Mouse (Mus musculus): ENCODE results near the gene Eif4enif1.

DNA sequence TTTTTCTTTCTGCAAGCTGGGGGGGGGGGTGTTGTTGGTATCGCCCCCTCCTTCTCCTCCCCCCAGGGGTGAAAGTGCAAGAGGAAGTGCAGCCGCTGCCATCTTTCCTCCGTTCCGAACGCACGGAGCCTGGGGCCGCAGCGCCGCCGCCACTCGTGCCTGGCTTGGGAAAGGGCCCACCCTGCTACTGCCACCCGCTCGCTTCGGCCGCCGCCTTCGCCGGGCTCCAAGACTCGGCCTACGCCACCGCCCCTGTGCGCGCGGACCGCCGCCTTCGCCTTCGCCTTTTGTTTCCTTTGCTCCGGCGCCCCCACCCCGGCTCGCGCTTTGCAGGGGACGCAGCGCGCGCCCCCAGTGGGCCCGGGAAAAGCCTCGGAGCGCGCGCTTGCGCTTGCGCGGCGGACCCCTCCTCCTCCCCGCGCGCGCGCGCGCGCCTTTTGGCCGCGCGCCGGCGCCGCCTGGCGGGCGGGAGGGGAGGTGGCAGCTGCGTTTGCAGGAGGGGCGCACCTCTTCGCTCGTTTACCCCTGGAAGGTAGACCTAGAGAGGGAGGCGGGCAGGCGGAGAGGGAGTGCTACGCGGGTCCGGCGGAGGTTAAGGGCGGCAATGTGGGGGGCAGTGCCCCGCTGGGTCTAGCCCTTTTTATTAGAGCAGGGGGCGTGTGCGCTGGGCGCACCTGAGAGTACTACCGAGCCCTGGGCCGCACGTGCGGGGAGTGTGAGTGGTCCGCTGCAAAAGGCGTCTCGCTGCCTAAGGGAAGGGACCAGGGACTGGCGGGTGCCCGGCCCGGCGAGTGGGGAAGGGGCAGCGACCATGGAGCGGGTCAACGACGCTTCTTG, 87.8 kb downstream of the Eif4enif1 start:
- TF ChIP-seq POLR2A (IDR thresholded peaks at IDR 0.05; ENCODE audit: control insufficient read depth in 1 of 2, insufficient read depth in 1 of 2, low read depth in 1 of 2, low read length in 2 of 2, poor library complexity in 1 of 2): peak; percentile 79 to 85
- peak; percentile 66 to 94 (median 86); a peak in 5 of 6 replicates for TF ChIP-seq CTCF (IDR thresholded peaks at IDR 0.05 in 2 of 3, conservative IDR thresholded peaks at IDR 0.05 in 1 of 3; ENCODE audit: control insufficient read depth in 1 of 3, insufficient read depth in 1 of 3, low read depth in 2 of 3, low read length in 3 of 3, poor library complexity in 1 of 3, severe bottlenecking in 1 of 3)
- peak in 1 of 2 experiments; percentile 39; a peak in 1 of 4 replicates for TF ChIP-seq EP300 (IDR thresholded peaks at IDR 0.05; ENCODE audit: low read depth in 1 of 2, low read length in 2 of 2)
- peak; percentile 71 for TF ChIP-seq POLR2AphosphoS2 (IDR thresholded peaks at IDR 0.05; ENCODE audit: low read length)
- peak; percentile 98 for TF ChIP-seq MAZ (IDR thresholded peaks at IDR 0.05; ENCODE audit: low read depth, low read length)
- TF ChIP-seq MEF2A (IDR thresholded peaks at IDR 0.05; ENCODE audit: extremely low read depth, insufficient replicate concordance, low read depth, low read length, poor library complexity, severe bottlenecking): no peak
- TF ChIP-seq ETS1 (IDR thresholded peaks at IDR 0.05; ENCODE audit: low read depth, low read length): 0 out of 2 replicates have a peak, but pooled peaks have one; percentile 25
- no peak for TF ChIP-seq GATA1 (IDR thresholded peaks at IDR 0.05; ENCODE audit: low read depth, low read length)
- TF ChIP-seq ZC3H11A (IDR thresholded peaks at IDR 0.05; ENCODE audit: low read depth, low read length): no peak
- TF ChIP-seq TCF12 (IDR thresholded peaks at IDR 0.05; ENCODE audit: low read depth, low read length): peak; percentile 47; the same call in 1 of the 2 replicates
